Mouse (Mus musculus) CH12.LX (cell line): ENCODE results near the gene 1700024P04Rik.

Source experiments
- CTCF ChIP-seq, 2 experiments: IDR thresholded peaks in 1 of 2; conservative IDR thresholded peaks in 1 of 2; 2 replicates each; pipeline ENCODE4 v1.5.1; 2011 to 2012; ENCODE audit warnings: low read depth in 2 of 2, low read length in 2 of 2, improper control_type of control experiment in 1 of 2, inconsistent platforms in 1 of 2, mild to moderate bottlenecking in 1 of 2, moderate library complexity in 1 of 2
- EP300 ChIP-seq: IDR thresholded peaks from 2 replicates; pipeline ENCODE4 v1.6.1; 2011; ENCODE audit warnings: low read length, improper control_type of control experiment
- HCFC1 ChIP-seq: IDR thresholded peaks from 2 replicates; pipeline ENCODE4 v1.6.1; 2012; ENCODE audit warnings: low read depth, mild to moderate bottlenecking, inconsistent platforms, low read length, improper control_type of control experiment
- JUND ChIP-seq: conservative IDR thresholded peaks from 2 replicates; pipeline ENCODE4 v1.6.1; 2011; ENCODE audit warnings: low read depth, low read length, improper control_type of control experiment
- MAX ChIP-seq: IDR thresholded peaks from 2 replicates; pipeline ENCODE4 v1.6.1; 2011; ENCODE audit warnings: low read length, improper control_type of control experiment
- MAZ ChIP-seq: IDR thresholded peaks from 2 replicates; pipeline ENCODE4 v1.6.1; 2012; ENCODE audit warnings: low read depth, mild to moderate bottlenecking, inconsistent platforms, low read length, improper control_type of control experiment, moderate library complexity
- RCOR1 ChIP-seq: conservative IDR thresholded peaks from 2 replicates; pipeline ENCODE4 v1.6.1; 2012; ENCODE audit warnings: low read depth, mild to moderate bottlenecking, inconsistent platforms, low read length, improper control_type of control experiment
- USF1 ChIP-seq: IDR thresholded peaks from 2 replicates; pipeline ENCODE4 v1.6.1; 2014; ENCODE audit warnings: low read depth, mild to moderate bottlenecking, inconsistent platforms, low read length, improper control_type of control experiment
- ZC3H11A ChIP-seq: IDR thresholded peaks from 2 replicates; pipeline ENCODE4 v1.6.1; 2012; ENCODE audit warnings: low read depth, mild to moderate bottlenecking, inconsistent platforms, low read length, improper control_type of control experiment
- ZMIZ1 ChIP-seq: IDR thresholded peaks from 2 replicates; pipeline ENCODE4 v1.6.1; 2012; ENCODE audit warnings: low read depth, mild to moderate bottlenecking, inconsistent platforms, low read length, improper control_type of control experiment

- no peak for TF ChIP-seq RCOR1
- TF ChIP-seq CTCF (conservative IDR thresholded peaks at IDR 0.05 in 1 of 2, IDR thresholded peaks at IDR 0.05 in 1 of 2; ENCODE audit: low read depth in 2 of 2, low read length in 2 of 2): no peak
- no peak for TF ChIP-seq EP300
- no peak for TF ChIP-seq HCFC1
- no peak for TF ChIP-seq MAX
- TF ChIP-seq USF1: no peak
- TF ChIP-seq MAZ: no peak
- no peak for TF ChIP-seq ZC3H11A
- no peak for TF ChIP-seq JUND
- TF ChIP-seq ZMIZ1: no peak
Measured at GRCm38 (mm10) chr13:99008013-99008412, 23.6 kb upstream of the 1700024P04Rik start.
